Mouse (Mus musculus) lung, adult 2 months (tissue): Measurements from ENCODE around the gene Ppp2r3a.

Experiments
- CTCF ChIP-seq: fragments of 200-500 bp; IDR thresholded peaks from 2 replicates; pipeline ENCODE4 v1.5.1; 2011; ENCODE audit warnings: mild to moderate bottlenecking, low read length, control low read depth; ENCODE audit not compliant: insufficient read depth
- POLR2A ChIP-seq: fragments of 200-500 bp; IDR thresholded peaks from 2 replicates; pipeline ENCODE4 v1.6.1; 2011; ENCODE audit warnings: low read depth, mild to moderate bottlenecking, control low read depth, low read length, borderline replicate concordance; ENCODE audit errors: extremely low read depth

- TF ChIP-seq CTCF (no peak), POLR2A (no peak)
Observed at GRCm38 (mm10) chr9:101281906-101282305, 30.3 kb upstream of the Ppp2r3a start.
